Mouse (Mus musculus) large intestine, adult 2 months (tissue): ENCODE measurements at regions not wholly inside any gene's neighbourhood (a gene's known extent, or its start where the extent isn't known, plus 50 kb on each side); places are given as distances from the start of the nearest gene placed in this dataset.

ENCODE experiments used
- DNase-seq: peaks from one replicate; pipeline ENCODE4 v3.0.0-alpha.2; 2012; ENCODE audit warnings: low read depth, low spot score
- WGBS: fragments of 180-500 bp; shearing (Covaris S2); methylation state at CpG from one replicate; pipeline ENCODE4 v1.1.7; 2018; 5-methylcytosine and 5-hydroxymethylcytosine counted together

DNA sequence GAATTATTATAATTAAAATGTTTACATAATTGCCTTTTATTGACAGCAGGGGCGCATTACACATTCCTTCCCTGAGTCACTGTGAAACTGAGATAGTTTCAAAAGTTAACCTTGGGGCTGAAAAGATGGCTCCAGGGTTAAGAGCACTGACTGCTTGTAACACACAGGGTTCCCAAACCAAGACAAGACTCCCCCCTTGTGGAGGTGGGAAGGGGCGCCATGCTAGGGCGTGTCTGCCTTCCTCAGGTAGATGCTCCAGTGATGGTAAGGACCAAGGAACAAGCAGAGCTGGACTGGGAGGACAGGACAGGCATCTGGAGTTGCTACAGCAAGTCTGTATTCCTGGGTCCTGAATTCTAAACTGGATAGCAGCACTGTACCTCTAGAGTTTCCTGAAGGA is 351.9 kb downstream of the Tbc1d22a start:
- DNase-seq = no peak
- WGBS = 58% methylated on average over 3 of the region's 3 CpGs

DNA sequence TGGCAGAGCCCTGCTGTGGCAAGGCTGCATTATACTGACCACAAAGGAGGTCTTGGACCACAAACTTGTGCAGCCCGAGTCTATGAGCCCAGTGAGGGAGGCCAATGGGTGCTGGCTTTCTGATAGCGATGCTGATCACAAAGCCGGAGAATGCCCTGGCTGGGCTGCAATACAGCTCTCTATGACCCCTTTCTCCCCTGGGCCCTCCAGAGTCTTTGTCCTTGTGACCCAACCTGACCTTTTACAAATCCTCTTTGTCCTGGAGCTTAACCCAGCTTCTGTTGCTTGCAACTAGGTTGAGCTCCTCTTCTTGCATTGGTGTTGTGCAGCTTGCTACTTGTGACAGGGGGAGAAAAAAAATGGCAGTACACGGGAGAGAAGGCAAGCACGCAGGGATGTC is 360.1 kb downstream of the Tbc1d22a start:
- DNase-seq = no peak
- 70% methylated on average over 5 of the region's 5 CpGs for WGBS

DNA sequence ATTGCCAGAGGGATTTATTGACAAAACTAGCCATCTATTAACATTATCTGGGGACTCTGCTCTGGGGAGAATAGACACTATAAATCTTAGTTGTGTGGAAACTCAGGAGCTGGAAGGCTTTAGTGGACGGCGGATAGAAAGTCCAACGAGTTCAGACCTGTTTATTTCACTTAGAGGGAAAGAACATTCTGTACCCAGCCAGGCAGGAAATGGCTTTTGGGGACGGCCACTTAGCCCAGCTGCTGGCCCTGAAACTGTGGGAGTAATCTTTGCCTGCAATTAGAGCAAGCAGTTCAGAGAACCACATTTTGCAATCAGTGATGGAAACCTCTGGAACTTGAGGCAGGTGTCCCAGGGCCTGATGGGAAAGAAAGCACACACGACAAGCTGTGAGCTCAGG is 362.4 kb downstream of the Tbc1d22a start:
- DNase-seq = no peak
- 33% methylated on average over 5 of the region's 5 CpGs for WGBS

DNA sequence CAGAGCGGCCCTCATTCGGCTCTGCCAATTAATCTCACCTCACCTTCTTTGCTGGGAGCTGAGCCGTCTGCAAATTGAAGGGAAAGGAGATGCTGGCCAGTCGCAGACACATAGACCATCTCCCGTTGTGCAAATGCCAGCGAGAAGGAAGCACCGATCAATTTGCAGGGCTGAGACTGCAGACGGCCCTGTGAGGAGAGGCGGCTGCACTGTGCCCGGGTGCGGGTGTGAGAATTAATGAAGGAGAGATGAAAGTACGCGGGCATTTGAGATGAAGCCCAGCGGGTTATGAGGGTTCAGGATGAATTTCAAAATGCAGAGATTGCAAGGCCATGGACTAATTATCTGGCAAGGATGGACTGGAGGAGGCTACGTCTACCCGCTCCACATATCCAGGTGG is 364.4 kb downstream of the Tbc1d22a start:
- WGBS = 90% methylated on average over 16 of the region's 16 CpGs
- no peak for DNase-seq

DNA sequence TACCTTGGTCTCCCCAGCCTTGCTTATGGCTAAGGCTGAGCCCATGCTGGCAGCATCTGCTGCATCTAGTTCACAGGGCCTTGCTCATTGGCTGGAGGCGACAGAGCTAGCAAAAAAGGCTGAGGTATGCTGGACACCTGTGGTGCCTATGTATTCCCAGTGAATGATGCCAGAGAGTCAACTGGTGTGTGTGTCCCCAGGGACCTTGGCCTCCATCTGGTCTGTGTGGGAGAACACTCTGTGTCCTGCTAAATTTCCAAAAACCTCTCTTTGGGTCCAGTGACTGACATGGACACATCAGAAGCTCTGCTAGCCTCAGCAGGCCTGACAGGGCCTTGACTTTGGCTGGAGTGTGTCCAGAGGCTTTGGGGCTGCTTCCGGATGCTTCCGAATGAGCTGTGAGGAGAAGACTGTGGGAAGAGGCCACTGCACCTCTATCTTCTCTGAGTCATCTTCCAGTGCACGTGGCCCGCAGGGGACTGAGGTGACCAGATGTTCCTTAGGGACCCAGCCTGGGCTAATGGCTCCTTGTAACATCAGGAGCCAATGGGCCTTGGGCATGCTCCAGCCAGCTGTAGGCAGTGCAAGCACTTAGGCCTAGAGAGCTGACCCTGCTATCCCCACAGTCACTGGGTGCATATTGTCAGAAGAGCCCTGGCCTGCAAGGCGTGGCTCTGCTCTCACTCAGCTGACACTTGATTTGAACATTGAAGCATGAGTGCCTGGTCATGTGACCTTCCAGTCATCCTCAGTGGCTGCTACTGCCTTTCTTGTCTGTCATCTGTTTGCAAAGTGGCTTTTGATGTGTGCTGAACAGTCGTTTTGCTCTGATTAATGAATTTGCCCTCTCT is 368.2 kb downstream of the Tbc1d22a start:
- DNase-seq = no peak
- 69% methylated on average over 7 of the region's 7 CpGs for WGBS

DNA sequence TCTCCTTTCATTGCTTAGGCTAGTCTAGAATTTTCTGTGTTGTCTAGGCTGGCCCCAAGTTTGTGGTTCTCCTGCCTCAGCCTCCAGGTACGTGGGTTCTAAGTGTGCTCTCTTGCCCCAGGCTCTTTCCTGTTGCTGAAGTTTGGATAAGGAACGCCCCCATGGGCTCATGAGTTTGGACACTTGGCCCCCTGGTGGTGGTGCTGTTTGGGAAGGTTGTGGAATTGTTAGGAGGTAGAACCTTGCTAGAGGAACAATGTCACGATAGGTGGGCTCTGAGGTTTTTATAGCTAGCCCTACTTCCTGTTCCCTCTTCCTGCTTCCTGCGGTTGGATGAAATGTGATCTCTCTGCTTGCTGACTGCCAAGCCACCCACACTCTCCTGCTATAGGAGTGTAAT is 371.5 kb downstream of the Tbc1d22a start:
- no peak for DNase-seq
- WGBS = 65% methylated on average over 4 of the region's 4 CpGs

DNA sequence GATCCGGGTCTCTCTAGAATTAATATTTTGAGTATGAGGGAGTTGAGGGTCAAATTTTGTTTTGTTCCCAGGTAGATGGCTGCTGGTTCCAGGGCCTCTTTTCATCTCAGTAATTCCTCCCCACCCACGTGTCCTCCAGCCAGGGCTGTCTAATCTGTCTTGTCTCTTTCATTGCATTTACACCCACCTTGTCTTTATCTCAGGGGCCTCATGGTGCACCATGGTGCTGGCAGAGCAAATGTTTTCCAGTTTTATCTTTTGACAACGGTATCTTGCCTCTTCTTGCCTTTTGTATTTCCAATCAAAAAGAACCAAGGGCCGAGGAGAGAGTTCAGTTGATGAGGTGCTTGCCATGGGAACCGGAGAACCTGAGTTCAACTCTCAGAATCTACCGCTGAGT is 372.9 kb downstream of the Tbc1d22a start:
- DNase-seq = no peak
- WGBS = 77% methylated on average over 6 of the region's 6 CpGs

DNA sequence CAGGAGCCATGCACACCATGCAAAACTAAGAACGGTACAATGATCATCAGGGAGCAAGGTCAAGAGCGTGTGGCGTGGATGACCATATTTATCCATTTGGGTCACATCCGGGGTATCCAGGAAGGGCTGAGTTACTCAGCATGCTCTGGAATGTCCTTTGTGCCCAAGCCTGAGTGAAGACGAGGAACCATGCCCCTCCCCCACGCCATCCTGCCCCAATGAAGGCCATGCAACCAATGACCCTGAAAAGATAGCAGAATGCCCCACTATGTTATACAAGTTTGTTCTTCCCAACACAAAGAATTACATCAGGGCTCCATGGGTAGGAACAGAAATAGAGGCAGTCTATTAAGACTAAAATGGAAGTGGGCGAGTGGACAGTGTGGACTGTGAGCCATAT is 375.8 kb downstream of the Tbc1d22a start:
- 70% methylated on average over 7 of the region's 7 CpGs for WGBS
- no peak for DNase-seq

DNA sequence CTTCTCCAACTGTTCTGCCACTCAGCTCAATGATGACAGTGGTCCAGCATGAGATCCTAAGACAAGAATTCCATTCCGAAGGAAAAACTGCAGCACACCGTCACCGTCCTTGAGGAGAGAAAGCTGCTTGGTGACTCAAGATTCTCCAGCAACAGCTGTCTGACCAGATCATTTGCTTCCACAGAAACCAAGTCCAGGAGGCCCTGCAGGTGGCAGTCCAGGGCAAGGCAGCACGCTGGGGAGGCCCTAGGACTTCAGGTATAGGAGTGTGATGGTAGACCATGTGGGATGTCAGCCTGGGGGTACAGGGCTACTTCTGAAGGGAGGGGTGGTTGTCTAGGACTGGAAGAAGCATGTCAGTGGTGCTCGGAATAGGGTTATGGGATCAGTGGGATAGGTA is 376.6 kb downstream of the Tbc1d22a start:
- WGBS = 60% methylated on average over 5 of the region's 5 CpGs
- DNase-seq = no peak

DNA sequence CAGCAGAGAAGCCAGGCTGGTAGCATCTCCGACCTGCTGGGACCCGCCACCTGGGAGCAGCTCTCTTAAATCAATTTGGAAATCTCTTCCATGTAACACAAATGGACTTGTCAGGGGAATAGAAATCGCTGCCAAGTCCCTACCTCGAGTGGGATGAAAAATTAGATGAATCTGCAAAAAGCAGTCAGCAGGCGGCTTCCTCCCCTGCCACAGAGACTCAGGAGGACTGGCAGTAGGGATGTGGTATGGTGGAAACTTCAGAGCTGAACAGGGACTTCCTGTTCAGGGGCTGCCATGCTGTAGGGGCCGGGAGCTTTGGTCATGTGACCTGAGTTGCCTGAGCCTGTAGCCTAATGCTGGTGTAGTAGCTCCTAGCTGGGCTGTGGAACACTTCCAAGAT is 379.1 kb downstream of the Tbc1d22a start:
- DNase-seq = no peak
- 53% methylated on average over 6 of the region's 6 CpGs for WGBS

DNA sequence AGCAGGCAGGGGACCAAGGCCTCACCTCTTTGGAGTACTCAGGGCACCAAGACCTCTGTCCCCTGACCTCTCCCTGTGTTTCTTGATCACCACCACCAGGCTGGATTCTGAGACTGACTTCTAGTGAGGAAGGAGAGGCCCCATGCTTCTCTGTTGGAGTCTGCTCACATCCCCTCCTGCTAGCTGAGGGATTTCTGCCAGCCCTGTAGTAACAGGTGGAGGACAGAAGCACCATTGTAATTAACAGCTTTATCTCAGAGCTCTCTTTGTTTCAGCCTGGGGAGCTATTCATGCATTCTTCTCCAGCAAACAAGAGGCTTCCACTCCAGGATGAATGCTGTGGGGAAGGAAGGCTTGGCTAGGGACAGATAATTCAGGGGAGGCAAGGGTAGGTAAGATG is 392.2 kb downstream of the Tbc1d22a start:
- DNase-seq = no peak

DNA sequence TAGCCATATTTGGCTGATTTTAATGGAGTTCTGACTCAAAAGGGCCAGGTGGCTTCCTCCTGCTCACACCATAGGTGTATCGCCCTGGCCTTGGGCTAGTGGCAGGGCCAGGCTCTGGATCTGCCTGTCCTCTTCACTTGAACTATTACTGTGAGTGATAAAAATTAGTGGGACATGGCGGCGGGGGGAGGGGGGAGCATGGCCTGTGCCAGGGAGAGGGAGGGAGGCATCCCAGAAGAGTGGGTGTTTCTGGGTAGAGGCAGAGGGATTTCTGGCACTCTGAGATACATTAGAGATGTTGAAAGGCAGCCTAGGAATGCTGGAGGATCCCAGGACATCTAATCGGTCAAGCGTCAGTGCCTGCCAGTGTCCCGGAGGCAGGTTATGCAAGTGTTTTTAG is 395.4 kb downstream of the Tbc1d22a start:
- no peak for DNase-seq
- 75% methylated on average over 6 of the region's 6 CpGs for WGBS

DNA sequence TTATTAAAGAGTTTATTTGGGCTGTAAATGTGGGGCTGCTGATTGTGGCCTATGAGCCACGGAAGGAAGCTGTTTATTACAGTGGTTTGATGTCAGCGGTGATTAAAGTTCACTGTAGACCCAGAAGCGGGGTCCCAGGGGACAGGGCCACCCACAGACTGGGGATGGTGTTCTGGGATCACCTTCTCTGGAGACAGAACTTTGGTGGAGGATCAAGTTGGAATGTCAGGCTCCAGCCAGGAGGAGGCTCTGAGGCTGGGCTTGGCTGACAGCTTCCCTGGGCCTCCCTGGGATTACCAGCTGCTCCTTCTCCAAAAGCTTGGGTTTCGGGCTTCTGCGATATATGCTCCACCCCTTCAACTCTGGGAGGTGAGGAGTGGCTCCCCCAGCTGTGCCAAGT is 417.1 kb downstream of the Tbc1d22a start:
- 34% methylated on average over 5 of the region's 5 CpGs for WGBS
- no peak for DNase-seq

DNA sequence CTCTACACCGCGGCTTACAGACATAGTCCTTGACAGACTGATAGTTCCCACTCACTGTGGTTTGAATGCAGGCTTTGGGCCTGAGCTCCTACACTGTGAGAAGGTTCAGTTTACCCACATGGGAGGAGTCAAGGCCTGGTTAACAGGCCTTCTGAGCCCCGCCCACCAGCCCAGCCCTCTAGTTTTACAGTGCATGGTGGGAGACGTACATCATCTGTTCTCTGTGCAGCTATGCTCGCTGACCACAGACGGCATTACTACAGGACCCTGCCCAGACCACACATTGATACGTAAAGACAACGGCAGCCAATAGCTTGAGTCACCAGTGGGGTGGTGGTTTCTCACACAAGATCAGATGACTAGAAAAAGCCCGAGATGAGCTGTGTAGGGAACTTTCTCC is 431.0 kb downstream of the Tbc1d22a start:
- 43% methylated on average over 9 of the region's 9 CpGs for WGBS
- no peak for DNase-seq

DNA sequence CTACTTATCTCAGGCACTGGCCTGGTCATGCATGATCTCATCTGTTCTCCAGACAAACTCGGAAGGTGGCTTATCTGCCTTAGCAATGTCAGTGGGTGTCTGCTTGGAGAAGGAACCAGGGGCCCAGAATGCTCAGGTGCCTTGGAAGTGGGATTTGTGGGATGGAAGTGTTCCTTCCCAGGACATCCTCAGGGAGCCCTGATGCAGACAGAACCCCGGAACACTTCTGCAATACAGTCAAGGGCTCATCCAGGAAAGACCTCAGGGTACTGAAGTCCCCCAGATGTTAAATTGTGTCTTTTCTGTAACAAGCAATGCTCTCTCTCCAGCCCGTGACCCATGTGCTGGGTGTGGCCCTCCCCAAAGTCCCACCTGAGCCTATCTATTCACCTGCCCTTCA is 433.9 kb downstream of the Tbc1d22a start:
- WGBS = 69% methylated on average over 3 of the region's 3 CpGs
- no peak for DNase-seq

DNA sequence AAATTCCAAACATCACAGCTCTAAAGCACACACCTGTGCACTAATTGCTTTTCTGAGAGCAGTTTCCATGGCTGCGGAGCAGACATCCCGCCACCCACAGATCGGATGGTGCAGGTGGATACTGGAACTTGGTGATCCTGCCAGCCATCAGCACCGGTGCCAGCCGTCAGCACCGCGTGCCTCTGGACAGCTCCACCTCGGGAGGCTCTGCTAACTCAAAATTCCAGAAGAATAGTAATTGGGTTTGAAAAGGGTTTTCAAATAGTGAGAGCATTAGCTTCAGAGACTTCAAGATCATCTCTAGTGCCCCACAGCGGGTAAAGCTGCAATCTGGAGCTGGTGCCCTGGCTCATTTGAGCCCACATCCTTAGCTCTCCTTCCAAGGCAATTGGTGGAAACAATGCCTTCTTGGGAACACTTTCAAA is 458.8 kb downstream of the Tbc1d22a start:
- 29% methylated on average over 9 of the region's 9 CpGs for WGBS
- no peak for DNase-seq

DNA sequence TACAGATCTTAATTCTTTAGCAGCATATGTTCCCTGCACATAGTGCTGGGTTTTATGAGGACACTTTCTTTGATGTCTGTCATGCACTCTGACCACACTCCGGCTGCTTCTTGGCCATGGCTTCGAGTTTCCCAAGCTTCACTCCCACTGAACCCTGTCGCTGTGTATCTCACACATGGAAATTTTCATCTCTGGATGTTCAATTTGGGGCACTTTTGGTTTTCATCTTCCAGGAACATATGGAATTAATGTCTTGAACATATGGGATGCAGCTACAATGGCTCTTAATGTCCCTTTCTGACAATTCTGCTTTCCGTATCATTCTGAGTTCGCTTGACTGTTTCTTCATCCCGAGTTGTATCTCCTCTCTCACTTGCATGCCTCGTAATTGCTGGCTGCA is 462.8 kb downstream of the Tbc1d22a start:
- 81% methylated on average over 7 of the region's 7 CpGs for WGBS
- no peak for DNase-seq

DNA sequence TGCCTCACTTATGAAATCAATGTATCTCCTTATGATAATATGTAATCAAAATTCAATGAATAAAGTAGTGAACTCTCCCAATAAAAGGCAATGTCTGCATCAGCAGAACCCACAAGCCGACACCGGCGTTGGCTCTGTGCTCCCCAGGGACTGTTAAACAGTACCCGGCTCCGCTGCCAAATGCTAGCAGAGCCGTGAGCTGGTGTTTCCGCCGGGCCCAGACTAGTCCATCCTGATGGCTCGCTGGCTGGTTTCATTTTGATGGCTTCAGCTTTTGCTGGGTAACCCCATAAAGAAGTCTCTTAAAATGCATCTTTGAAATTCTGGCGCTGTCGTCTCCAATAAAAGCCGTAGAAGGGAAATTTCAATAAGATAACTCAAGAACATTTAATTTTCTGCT is 468.8 kb downstream of the Tbc1d22a start:
- DNase-seq = no peak
- 82% methylated on average over 12 of the region's 12 CpGs for WGBS

DNA sequence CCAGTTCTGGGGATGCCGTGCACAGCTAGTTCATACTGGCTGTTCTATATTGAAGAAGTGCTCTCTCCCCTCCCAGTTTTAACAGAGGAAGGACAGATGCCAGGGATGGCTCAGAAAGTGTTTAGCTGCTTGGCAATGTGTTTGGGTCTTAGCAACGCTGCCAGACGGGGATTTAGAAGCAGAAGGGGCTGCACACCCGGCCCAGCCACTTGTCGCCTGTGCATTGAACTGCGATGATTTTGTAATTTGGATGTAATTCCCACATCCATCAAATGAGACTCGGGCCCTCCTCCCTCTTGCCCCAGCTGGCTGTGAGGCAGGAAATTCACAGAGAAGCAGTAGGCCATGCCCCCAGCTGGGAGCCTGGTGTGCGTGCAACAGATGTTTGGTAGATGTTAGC is 475.4 kb downstream of the Tbc1d22a start:
- WGBS = 80% methylated on average over 8 of the region's 8 CpGs
- DNase-seq = no peak

DNA sequence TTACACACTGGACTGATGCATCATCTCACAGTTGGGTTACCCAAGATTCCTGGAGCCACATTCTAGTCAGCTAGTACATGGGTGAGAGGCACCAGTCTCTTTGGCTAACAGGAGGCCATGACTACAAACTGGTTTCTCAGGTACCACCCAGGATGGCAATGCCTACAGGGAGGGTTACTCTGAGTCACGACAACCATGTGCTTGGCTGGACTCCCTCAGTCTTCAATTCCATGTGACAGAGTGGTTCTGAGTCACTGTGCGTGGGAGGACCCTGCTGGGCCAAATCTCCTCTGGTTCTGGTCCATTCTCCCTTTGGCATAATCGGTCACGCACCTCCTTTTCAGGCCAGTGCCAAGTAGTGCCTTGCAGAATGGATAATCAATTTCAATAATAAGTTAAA is 482.5 kb downstream of the Tbc1d22a start:
- DNase-seq = no peak
- 79% methylated on average over 4 of the region's 4 CpGs for WGBS

DNA sequence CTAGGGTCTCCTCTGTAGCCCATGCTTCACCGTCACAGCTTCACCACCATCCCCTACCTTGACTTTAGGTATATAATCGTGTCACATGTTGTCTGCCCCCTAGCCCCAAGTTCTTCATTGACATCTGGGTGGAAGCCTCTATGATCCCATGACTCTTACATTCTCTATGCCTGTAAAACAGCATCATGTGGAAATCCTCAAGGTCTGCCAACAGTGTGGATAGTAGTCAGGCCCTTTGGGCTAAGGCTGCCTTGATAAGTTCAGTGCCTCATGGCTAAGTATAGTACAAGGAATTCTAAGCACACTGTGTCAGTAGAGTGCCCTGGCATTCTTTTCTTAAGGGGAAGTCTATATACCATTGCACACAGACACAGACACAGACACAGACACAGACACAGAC is 496.2 kb downstream of the Tbc1d22a start:
- DNase-seq = no peak
- 76% methylated on average over 2 of the region's 2 CpGs for WGBS

DNA sequence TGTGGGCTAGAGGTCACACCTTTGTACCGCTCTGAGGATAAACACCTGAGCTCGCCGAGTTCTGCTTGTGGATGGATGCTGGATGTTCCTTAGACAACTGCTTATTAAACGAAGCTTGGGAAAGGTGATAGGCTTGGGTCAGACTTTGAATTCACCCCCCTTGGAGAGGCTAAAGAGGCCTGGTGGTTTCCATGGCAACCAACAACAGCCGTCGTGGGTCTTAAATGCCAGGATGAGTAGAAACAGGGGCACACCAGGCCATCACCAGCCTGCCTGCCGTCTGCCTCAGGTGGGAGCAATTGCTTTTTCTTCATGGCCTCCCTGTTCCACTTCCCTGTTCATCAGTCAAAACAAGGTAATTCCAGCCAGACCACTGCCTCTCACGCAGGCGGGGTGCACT is 504.1 kb downstream of the Tbc1d22a start:
- 52% methylated on average over 9 of the region's 9 CpGs for WGBS
- DNase-seq = no peak
